Mouse (Mus musculus) A20 (cell line): ENCODE measurements at regions not wholly inside any gene's neighbourhood (a gene's known extent, or its start where the extent isn't known, plus 50 kb on each side); places are given as distances from the start of the nearest gene placed in this dataset.

Experiments used
- DNase-seq: peaks from one replicate; pipeline ENCODE4 v3.0.0-alpha.2; 2011; ENCODE audit warnings: low read depth, low spot score

- no peak for DNase-seq
Observed at GRCm38 (mm10) chr13:118603474-118603873, 66.1 kb upstream of the Fgf10 start.

- peak; percentile 52 for DNase-seq
Observed at GRCm38 (mm10) chr13:118596856-118597255, 72.7 kb upstream of the Fgf10 start.

- DNase-seq, result no peak
Observed at GRCm38 (mm10) chr13:118596218-118596795, 73.3 kb upstream of the Fgf10 start.

GRCm38 (mm10) chr13:118592074-118592473, 77.5 kb upstream of the Fgf10 start:
- DNase-seq, result no peak

- no peak for DNase-seq
Observed at GRCm38 (mm10) chr13:118572555-118572954, 97.0 kb upstream of the Fgf10 start.

- DNase-seq, result no peak
Observed at GRCm38 (mm10) chr13:118565219-118565833, 104.3 kb upstream of the Fgf10 start.

- no peak for DNase-seq
Observed at GRCm38 (mm10) chr13:118558966-118559365, 110.6 kb upstream of the Fgf10 start.

- no peak for DNase-seq
Observed at GRCm38 (mm10) chr13:118552029-118552428, 117.6 kb upstream of the Fgf10 start.

- DNase-seq, result no peak
Observed at GRCm38 (mm10) chr13:118538742-118539141, 130.8 kb upstream of the Fgf10 start.

GRCm38 (mm10) chr13:118513961-118514360, 126.9 kb upstream of the Mrps30 start:
- DNase-seq, result no peak

- no peak for DNase-seq
Observed at GRCm38 (mm10) chr13:118506136-118506535, 119.1 kb upstream of the Mrps30 start.

- DNase-seq, result no peak
Observed at GRCm38 (mm10) chr13:118490610-118491009, 103.6 kb upstream of the Mrps30 start.

- no peak for DNase-seq
Observed at GRCm38 (mm10) chr13:118483031-118483430, 96.0 kb upstream of the Mrps30 start.

- DNase-seq, result no peak
Observed at GRCm38 (mm10) chr13:118480237-118480636, 93.2 kb upstream of the Mrps30 start.

- DNase-seq, result no peak
Observed at GRCm38 (mm10) chr13:118478487-118478886, 91.4 kb upstream of the Mrps30 start.

- DNase-seq, result no peak
Observed at GRCm38 (mm10) chr13:118472578-118472977, 85.5 kb upstream of the Mrps30 start.

- no peak for DNase-seq
Observed at GRCm38 (mm10) chr13:118459672-118460384, 72.8 kb upstream of the Mrps30 start.

- no peak for DNase-seq
Observed at GRCm38 (mm10) chr13:118448977-118449705, 62.1 kb upstream of the Mrps30 start.

- no peak for DNase-seq
Observed at GRCm38 (mm10) chr13:118441322-118442064, 54.4 kb upstream of the Mrps30 start.
